Mouse (Mus musculus): Measurements from ENCODE around the gene Adat1.

Adat1 gene

GRCm38 (mm10) chr8:111992013-111992702, at the start of gene Adat1:
Adat1 (minus strand) TSS chr8:111992302.
- in situ Hi-C loops (cut with MboI, MseI) = loop anchor here (5.0 kb wide), 1 partner anchor 50 kb away; the partner anchor contains the start of gene Gabarapl2

GRCm38 (mm10) chr8:112037521-112037920, 45.4 kb upstream of the Adat1 start:
- in situ Hi-C loops (cut with MboI, MseI) = no loop called here

GRCm38 (mm10) chr8:112034603-112035002, 42.5 kb upstream of the Adat1 start:
- in situ Hi-C loops (cut with MboI, MseI) = no loop called here

- in situ Hi-C loops (cut with MboI, MseI) = no loop called here
These were observed 41.0 kb upstream of the Adat1 start for GRCm38 (mm10) chr8:112033071-112033470.

GRCm38 (mm10) chr8:112030663-112031062, 38.6 kb upstream of the Adat1 start:
- in situ Hi-C loops (cut with MboI, MseI) = no loop called here

- in situ Hi-C loops (cut with MboI, MseI) = no loop called here
These were observed 37.4 kb upstream of the Adat1 start for GRCm38 (mm10) chr8:112029455-112029854.

- in situ Hi-C loops (cut with MboI, MseI) = no loop called here
These were observed 22.8 kb upstream of the Adat1 start, which contains the start of gene Gm6793 for GRCm38 (mm10) chr8:112014936-112015335. Gm6793 (minus strand) TSS chr8:112015036.

- in situ Hi-C loops (cut with MboI, MseI) = no loop called here
These were observed 19.7 kb upstream of the Adat1 start for GRCm38 (mm10) chr8:112011816-112012242.

GRCm38 (mm10) chr8:112010997-112011815, 19.1 kb upstream of the Adat1 start, which contains the start of the genes Kars and Terf2ip:
Kars (minus strand) TSS chr8:112011323.
Terf2ip (plus strand) TSS chr8:112011398.
- in situ Hi-C loops (cut with MboI, MseI) = no loop called here

GRCm38 (mm10) chr8:112009558-112009957, 17.5 kb upstream of the Adat1 start:
- in situ Hi-C loops (cut with MboI, MseI) = loop anchor here (10.0 kb wide), 1 partner anchor 1185 kb away; no protein-coding TSS in a partner anchor

GRCm38 (mm10) chr8:112007669-112008068, 15.6 kb upstream of the Adat1 start:
- in situ Hi-C loops (cut with MboI, MseI) = loop anchor here (10.0 kb wide), 1 partner anchor 1183 kb away; no protein-coding TSS in a partner anchor

- in situ Hi-C loops (cut with MboI, MseI) = loop anchor here (10.0 kb wide), 1 partner anchor 1181 kb away; no protein-coding TSS in a partner anchor
These were observed 13.5 kb upstream of the Adat1 start for GRCm38 (mm10) chr8:112005601-112006000.

- in situ Hi-C loops (cut with MboI, MseI) = loop anchor here (10.0 kb wide), 1 partner anchor 1180 kb away; no protein-coding TSS in a partner anchor
These were observed 12.7 kb upstream of the Adat1 start for GRCm38 (mm10) chr8:112004754-112005153.

- in situ Hi-C loops (cut with MboI, MseI) = loop anchor here (5.0 kb wide), 1 partner anchor 50 kb away; the partner anchor contains the start of gene Gabarapl2
These were observed 569 bp upstream of the Adat1 start for GRCm38 (mm10) chr8:111992703-111993039.

- in situ Hi-C loops (cut with MboI, MseI) = loop anchor here (5.0 kb wide), 1 partner anchor 49 kb away; the partner anchor contains the start of gene Gabarapl2
These were observed 824 bp downstream of the Adat1 start for GRCm38 (mm10) chr8:111991278-111991677.

GRCm38 (mm10) chr8:111989911-111990310, 2.2 kb downstream of the Adat1 start:
- in situ Hi-C loops (cut with MboI, MseI) = loop anchor here (5.0 kb wide), 1 partner anchor 48 kb away; the partner anchor contains the start of gene Gabarapl2

- in situ Hi-C loops (cut with MboI, MseI) = no loop called here
These were observed 7.6 kb downstream of the Adat1 start for GRCm38 (mm10) chr8:111984511-111984910.

GRCm38 (mm10) chr8:111982116-111982515, 10.0 kb downstream of the Adat1 start:
- in situ Hi-C loops (cut with MboI, MseI) = no loop called here

GRCm38 (mm10) chr8:111978147-111978546, 14.0 kb downstream of the Adat1 start:
- in situ Hi-C loops (cut with MboI, MseI) = no loop called here

GRCm38 (mm10) chr8:111976326-111976725, 15.8 kb downstream of the Adat1 start:
- in situ Hi-C loops (cut with MboI, MseI) = no loop called here

- in situ Hi-C loops (cut with MboI, MseI) = no loop called here
These were observed 16.4 kb downstream of the Adat1 start for GRCm38 (mm10) chr8:111975706-111976105.

- in situ Hi-C loops (cut with MboI, MseI) = no loop called here
These were observed 18.0 kb downstream of the Adat1 start for GRCm38 (mm10) chr8:111974138-111974537.

All from T-helper 1 cell (primary cell).